Mouse (Mus musculus) limb, embryonic 11.5 days (tissue): Measurements from ENCODE around the gene Lin54. TPM values are rescaled to one million over a fixed set of nuclear protein-coding genes. Genes with fewer than 3 reads are reported as not detected.
"Not testable (repeated sequence)": the region's sequence is repeated elsewhere in the genome, so short reads cannot be mapped to it uniquely, and the experiment has no call there.

Experiments
- ATAC-seq: fragments of 200-750 bp; cut with Nextera tagmentation; 2 replicates; pipeline ENCODE4 v1.8.0; 2017; ENCODE audit warnings: low read depth; ENCODE audit not compliant: insufficient number of reproducible peaks, low FRiP score, low TSS enrichment
- DNase-seq: peaks from one replicate; pipeline ENCODE4 v3.0.0-alpha.2; 2015; ENCODE audit warnings: low spot score
- H3K27ac ChIP-seq: fragments of 300-500 bp; sonication (generic); replicated peaks from 2 replicates; pipeline ENCODE4 v1.5.1; 2014; ENCODE audit warnings: low read depth, mild to moderate bottlenecking, low read length
- H3K27me3 ChIP-seq: fragments of 300-500 bp; sonication (generic); 2 replicates; pipeline ENCODE4 v1.6.1; 2014; ENCODE audit warnings: mild to moderate bottlenecking, low read length, mixed read lengths; ENCODE audit not compliant: control insufficient read depth, insufficient read depth
- H3K36me3 ChIP-seq: fragments of 300-500 bp; sonication (generic); 2 replicates; pipeline ENCODE4 v1.6.1; 2014; ENCODE audit warnings: mild to moderate bottlenecking, low read length, moderate library complexity, mixed read lengths; ENCODE audit not compliant: control insufficient read depth, insufficient read depth
- H3K4me1 ChIP-seq: fragments of 300-500 bp; sonication (generic); 2 replicates; pipeline ENCODE4 v1.6.1; 2014; ENCODE audit warnings: low read length, mixed read lengths; ENCODE audit not compliant: control insufficient read depth, insufficient read depth
- H3K4me2 ChIP-seq: fragments of 300-500 bp; sonication (generic); 2 replicates; pipeline ENCODE4 v1.6.1; 2014; ENCODE audit warnings: low read depth, mild to moderate bottlenecking, moderate library complexity; ENCODE audit not compliant: severe bottlenecking
- H3K4me3 ChIP-seq: fragments of 300-500 bp; sonication (generic); 2 replicates; pipeline ENCODE4 v1.5.1; 2014; ENCODE audit warnings: low read depth, low read length
- H3K9ac ChIP-seq: fragments of 300-500 bp; sonication (generic); 2 replicates; pipeline ENCODE4 v1.6.1; 2014; ENCODE audit warnings: mild to moderate bottlenecking, low read length
- H3K9me3 ChIP-seq: fragments of 300-500 bp; sonication (generic); 2 replicates; pipeline ENCODE4 v1.6.1; 2016; ENCODE audit warnings: low read length; ENCODE audit not compliant: control insufficient read depth
- WGBS: fragments of 180-500 bp; shearing (Covaris S2); extraction: QIAGEN DNeasy Blood & Tissue Kit; methylation state at CpG from one replicate; pipeline ENCODE4 v1.1.7; 2014; 5-methylcytosine and 5-hydroxymethylcytosine counted together
- polyA plus RNA-seq: library from polyadenylated mRNA; unstranded; fragments of >200 nt; fragmentation: Nextera tagmentation; extraction: Ambion mirVana; gene quantifications from 2 replicates; pipeline ENCODE4 v1.2.1, GENCODE M21; 2014

Gene Lin54
- polyA plus RNA-seq, 1 experiment from 2014 or later, result 16.1 TPM

GRCm38 (mm10) chr5:100427276-100427675, 73.2 kb downstream of the Lin54 start:
- Histone ChIP-seq H3K4me3 (peak overlapping the region; percentile 58), H3K36me3 (peaks cover 26% of the 10 kb centered on the region), H3K9me3 (no peaks in the 10 kb centered on the region), H3K4me2 (peak overlapping the region; percentile 88), H3K27ac (no peak overlapping the region), H3K4me1 (peaks cover 15% of the 10 kb centered on the region), H3K9ac (peak overlapping the region; percentile 37), H3K27me3 (no peaks in the 10 kb centered on the region)
- DNase-seq (no peak), ATAC-seq (no peak)
- WGBS, result 62% methylated on average over 9 of the region's 9 CpGs

GRCm38 (mm10) chr5:100425823-100426222, 74.6 kb downstream of the Lin54 start:
- H3K9ac ChIP-seq, ATAC-seq, H3K4me3 ChIP-seq, DNase-seq, H3K9me3 ChIP-seq, H3K27me3 ChIP-seq, H3K27ac ChIP-seq, H3K4me2 ChIP-seq: not testable (repeated sequence)
- peaks cover 30% of the 10 kb centered on the region for H3K36me3 ChIP-seq
- WGBS, result 75% methylated on average over 2 of the region's 2 CpGs
- peaks cover 15% of the 10 kb centered on the region for H3K4me1 ChIP-seq

GRCm38 (mm10) chr5:100424252-100424651, 76.2 kb downstream of the Lin54 start:
- Histone ChIP-seq H3K36me3 (peaks cover 40% of the 10 kb centered on the region), H3K27ac (no peak overlapping the region), H3K4me2 (no peak overlapping the region), H3K9me3 (no peaks in the 10 kb centered on the region), H3K27me3 (no peaks in the 10 kb centered on the region), H3K4me3 (peak overlapping the region; percentile 7; the same call in 1 of the 2 replicates), H3K4me1 (peaks cover 15% of the 10 kb centered on the region), H3K9ac (no peak overlapping the region)
- DNase-seq, result no peak
- WGBS, result 90% methylated on average over 3 of the region's 3 CpGs
- ATAC-seq, result no peak

- no peaks in the 10 kb centered on the region for H3K27me3 ChIP-seq
- H3K9ac ChIP-seq, result no peak overlapping the region
- H3K4me1 ChIP-seq, result peaks cover 15% of the 10 kb centered on the region
- peaks cover 42% of the 10 kb centered on the region for H3K36me3 ChIP-seq
- ATAC-seq (no peak), DNase-seq (no peak)
- H3K4me3 ChIP-seq, result no peak overlapping the region
- no peak overlapping the region for H3K27ac ChIP-seq
- H3K9me3 ChIP-seq, result no peaks in the 10 kb centered on the region
- 72% methylated on average over 7 of the region's 7 CpGs for WGBS
- H3K4me2 ChIP-seq, result 0 out of 2 replicates have a peak overlapping the region, but pooled peaks have one; percentile 24
Observed at GRCm38 (mm10) chr5:100423626-100424025, 76.8 kb downstream of the Lin54 start.

GRCm38 (mm10) chr5:100418861-100419260, 81.6 kb downstream of the Lin54 start:
- H3K4me2 ChIP-seq, result no peak overlapping the region
- H3K9me3 ChIP-seq, result no peaks in the 10 kb centered on the region
- H3K9ac ChIP-seq, result no peak overlapping the region
- 69% methylated on average over 4 of the region's 4 CpGs for WGBS
- DNase-seq (no peak), ATAC-seq (no peak)
- H3K36me3 ChIP-seq, result peaks cover 26% of the 10 kb centered on the region
- no peak overlapping the region for H3K4me3 ChIP-seq
- H3K27me3 ChIP-seq, result no peaks in the 10 kb centered on the region
- H3K27ac ChIP-seq, result no peak overlapping the region
- H3K4me1 ChIP-seq, result 0 out of 2 replicates have a peak, but pooled peaks cover 3% of the 10 kb centered on the region

- no peak overlapping the region for H3K27ac ChIP-seq
- DNase-seq (no peak), ATAC-seq (no peak)
- H3K9ac ChIP-seq, result no peak overlapping the region
- no peak overlapping the region for H3K4me3 ChIP-seq
- no peak overlapping the region for H3K4me2 ChIP-seq
- no peaks in the 10 kb centered on the region for H3K9me3 ChIP-seq
- H3K36me3 ChIP-seq, result peaks cover 18% of the 10 kb centered on the region
- 0 out of 2 replicates have a peak, but pooled peaks cover 3% of the 10 kb centered on the region for H3K4me1 ChIP-seq
- H3K27me3 ChIP-seq, result no peaks in the 10 kb centered on the region
- 73% methylated on average over 2 of the region's 2 CpGs for WGBS
Observed at GRCm38 (mm10) chr5:100418077-100418476, 82.4 kb downstream of the Lin54 start.

GRCm38 (mm10) chr5:100415761-100416590, 84.5 kb downstream of the Lin54 start, which contains the start of gene Sec31a:
TSS of gene Sec31a (minus strand) at chr5:100416234.
- peak within 1 kb of the TSS; percentile 62 for H3K4me2 ChIP-seq
- WGBS, result under 1% methylated on average over 82 of the region's 82 CpGs
- no peaks in the 10 kb centered on the region for H3K9me3 ChIP-seq
- peak within 1 kb of the TSS; percentile 68 for H3K27ac ChIP-seq
- DNase-seq (peak; percentile 97), ATAC-seq (peak; percentile 97)
- H3K27me3 ChIP-seq, result no peaks in the 10 kb centered on the region
- H3K4me3 ChIP-seq, result peak within 1 kb of the TSS; percentile 92
- peak within 1 kb of the TSS; percentile 84 for H3K9ac ChIP-seq
- 0 out of 2 replicates have a peak, but pooled peaks cover 3% of the 10 kb centered on the region for H3K4me1 ChIP-seq
- peaks cover 12% of the 10 kb centered on the region for H3K36me3 ChIP-seq

GRCm38 (mm10) chr5:100414474-100415196, 85.8 kb downstream of the Lin54 start:
- peak overlapping the region; percentile 62 for H3K4me2 ChIP-seq
- peaks cover 5% of the 10 kb centered on the region for H3K36me3 ChIP-seq
- no peaks in the 10 kb centered on the region for H3K9me3 ChIP-seq
- no peaks in the 10 kb centered on the region for H3K27me3 ChIP-seq
- H3K4me3 ChIP-seq, result peak overlapping the region; percentile 92; the same call in 1 of the 2 replicates
- DNase-seq (no peak), ATAC-seq (no peak)
- no peak overlapping the region for H3K27ac ChIP-seq
- no peak overlapping the region for H3K9ac ChIP-seq
- H3K4me1 ChIP-seq, result 0 out of 2 replicates have a peak, but pooled peaks cover 3% of the 10 kb centered on the region
- WGBS, result 60% methylated on average over 11 of the region's 11 CpGs
